Mouse (Mus musculus): Measurements from ENCODE around the gene Vps45.
"Not testable (repeated sequence)": the region's sequence is repeated elsewhere in the genome, so short reads cannot be mapped to it uniquely, and the experiment has no call there.

Vps45 gene

GRCm38 (mm10) chr3:95997203-95997721 lies 61.0 kb downstream of the Vps45 start:
- no peak for DNase-seq (ENCODE audit: low read depth, low spot score)

GRCm38 (mm10) chr3:95996451-95997073 lies 61.7 kb downstream of the Vps45 start:
- DNase-seq (ENCODE audit: low read depth, low spot score), result no peak

DNA sequence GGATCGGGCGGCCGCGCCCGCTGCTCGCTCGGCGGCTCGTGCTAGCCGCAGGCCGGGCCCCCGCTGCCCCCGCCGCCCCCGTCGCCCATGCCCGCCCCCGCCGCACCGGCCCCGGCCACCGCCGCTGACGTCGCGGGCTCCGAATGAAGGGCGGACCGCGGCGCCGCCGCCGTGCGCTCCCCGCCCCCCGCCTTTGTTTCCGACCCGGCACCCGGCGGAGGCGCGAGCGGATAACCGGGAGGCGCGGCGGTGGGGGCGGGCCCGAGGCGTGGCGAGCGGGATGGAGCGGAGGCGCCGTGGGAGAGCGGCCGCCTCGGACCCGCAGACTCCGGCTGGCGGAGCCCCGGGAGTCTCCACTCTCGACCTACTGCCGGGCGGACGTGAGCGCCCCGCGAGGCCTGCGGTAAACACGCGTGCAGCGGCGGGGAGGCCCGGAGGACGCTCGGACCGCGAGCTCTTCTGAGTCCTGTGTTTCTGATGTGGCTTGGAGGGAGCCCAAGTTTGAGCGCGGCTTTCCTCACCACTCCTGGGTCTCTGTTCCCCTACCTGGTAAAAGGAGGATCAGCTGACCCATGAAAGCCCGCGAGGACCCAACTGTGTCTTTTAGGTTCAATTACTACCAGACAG lies 62.4 kb downstream of the Vps45 start, which contains the start of gene Plekho1:
Plekho1 (minus strand) TSS at position 200 of the 627 bp plus-strand sequence.
- DNase-seq (ENCODE audit: low read depth, low spot score), result no peak

GRCm38 (mm10) chr3:95994975-95995801 lies 63.1 kb downstream of the Vps45 start:
- DNase-seq (ENCODE audit: low read depth, low spot score), result no peak

DNA sequence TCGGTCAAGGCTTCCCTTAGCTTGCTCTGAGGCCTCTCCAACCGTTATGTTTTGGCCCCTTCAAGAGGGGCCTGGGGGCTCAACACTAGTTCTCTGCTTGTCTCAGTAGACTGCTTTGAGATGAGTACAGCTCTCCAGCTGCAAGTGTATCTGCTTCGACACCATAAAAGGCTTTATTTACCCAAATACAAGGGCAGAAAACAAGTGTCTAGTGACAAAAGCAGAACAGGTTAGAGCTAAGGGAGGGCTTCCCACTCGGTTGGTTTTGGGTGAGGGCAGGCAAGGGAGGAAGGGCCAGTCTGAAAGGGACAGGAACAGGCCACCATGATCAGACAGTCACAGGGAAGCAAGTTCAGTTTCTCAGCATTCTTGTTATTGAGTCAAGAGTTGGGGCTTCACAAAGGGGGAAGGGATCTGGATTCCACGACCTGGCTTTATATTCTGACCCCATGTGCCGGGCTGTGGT lies 63.9 kb downstream of the Vps45 start:
- no peak for DNase-seq (ENCODE audit: low read depth, low spot score)

- no peak for DNase-seq (ENCODE audit: low read depth, low spot score)
Measured at GRCm38 (mm10) chr3:95993881-95994280, 64.4 kb downstream of the Vps45 start.

GRCm38 (mm10) chr3:95992990-95993603 lies 65.2 kb downstream of the Vps45 start:
- DNase-seq (ENCODE audit: low read depth, low spot score), result no peak

DNA sequence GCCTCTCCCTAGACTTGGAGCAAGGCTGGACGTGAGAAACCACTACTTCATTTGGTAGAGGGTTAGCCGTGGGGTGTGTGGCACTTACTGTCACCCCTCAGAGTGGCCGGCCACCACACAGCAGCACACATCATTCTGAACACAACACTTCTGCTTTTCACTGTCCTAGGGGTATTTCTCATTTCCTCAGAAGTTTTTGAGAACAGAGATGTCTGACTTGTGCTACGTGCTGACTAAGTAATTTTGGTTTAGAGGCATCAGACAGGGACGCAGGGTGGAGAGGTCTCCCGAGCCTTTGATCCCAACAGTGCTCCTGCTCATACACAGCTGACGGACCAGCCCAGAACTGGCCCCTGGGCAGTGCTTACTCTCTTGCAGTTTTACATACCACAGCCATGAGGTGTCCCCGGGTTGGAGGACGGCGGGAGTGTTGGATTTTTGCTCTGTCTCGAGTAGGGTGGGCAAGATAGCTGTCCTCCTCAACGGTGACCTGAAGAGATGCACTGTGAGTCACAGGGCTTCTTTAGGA lies 67.8 kb downstream of the Vps45 start:
- no peak for DNase-seq (ENCODE audit: low read depth, low spot score)

DNA sequence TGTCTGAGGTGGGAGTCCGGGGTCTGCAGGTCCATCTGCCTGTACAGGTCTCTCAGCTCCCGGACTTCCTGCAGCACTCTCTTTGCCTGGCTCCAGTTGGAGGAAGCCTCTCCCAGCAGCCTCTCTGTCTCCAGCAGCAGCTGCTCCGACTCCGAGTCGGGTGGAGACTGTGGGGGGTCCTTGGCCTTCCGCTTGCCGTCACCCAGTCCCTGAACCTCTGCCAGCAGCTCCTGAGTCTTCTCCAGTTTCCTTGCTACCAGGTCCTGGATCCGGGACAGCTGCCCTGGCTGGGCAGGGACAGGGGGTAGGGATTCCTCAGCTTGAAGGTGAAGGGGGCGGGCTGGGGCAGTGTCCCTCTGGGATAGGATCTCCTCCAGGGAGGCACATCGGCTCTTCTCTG lies 69.3 kb downstream of the Vps45 start:
- no peak for DNase-seq (ENCODE audit: low read depth, low spot score)

GRCm38 (mm10) chr3:95988138-95988537 lies 70.1 kb downstream of the Vps45 start:
- no peak for DNase-seq (ENCODE audit: low read depth, low spot score)

DNA sequence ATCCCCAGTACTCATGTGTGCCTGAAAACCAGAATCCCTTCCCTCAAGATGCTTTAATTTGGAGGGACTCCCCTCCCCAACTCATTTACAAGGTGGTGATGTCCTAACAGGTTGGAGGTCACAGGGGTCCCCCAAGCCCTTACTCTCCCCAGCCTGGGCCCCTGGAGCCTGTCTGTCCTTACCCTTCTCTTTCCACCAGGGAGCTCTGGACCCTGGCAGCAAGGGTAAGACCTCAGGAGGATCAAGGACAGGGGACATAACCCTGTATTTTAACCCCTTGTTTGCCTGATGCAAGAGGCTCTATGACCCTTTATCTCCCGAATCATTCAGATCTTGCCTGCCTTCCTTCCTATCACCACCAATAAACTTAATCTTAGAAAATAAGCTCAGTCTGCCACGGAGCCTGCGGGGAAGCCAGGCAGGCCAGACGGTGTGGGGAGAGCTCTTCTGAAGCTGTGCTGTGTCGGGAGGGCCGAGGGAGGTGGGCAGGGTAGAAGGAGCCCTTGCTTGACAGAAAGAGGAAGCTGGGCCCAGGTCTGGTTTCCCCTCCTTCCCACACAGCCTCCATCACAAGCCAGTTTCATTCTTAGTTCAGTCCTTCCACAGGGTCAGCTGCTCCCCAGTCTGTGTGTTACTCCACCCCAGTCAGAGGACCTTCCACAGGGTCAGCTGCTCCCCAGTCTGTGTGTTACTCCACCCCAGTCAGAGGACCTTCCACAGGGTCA lies 70.7 kb downstream of the Vps45 start:
- no peak for DNase-seq (ENCODE audit: low read depth, low spot score)

- DNase-seq (ENCODE audit: low read depth, low spot score), result no peak
Measured at GRCm38 (mm10) chr3:95986984-95987383, 71.3 kb downstream of the Vps45 start.

DNA sequence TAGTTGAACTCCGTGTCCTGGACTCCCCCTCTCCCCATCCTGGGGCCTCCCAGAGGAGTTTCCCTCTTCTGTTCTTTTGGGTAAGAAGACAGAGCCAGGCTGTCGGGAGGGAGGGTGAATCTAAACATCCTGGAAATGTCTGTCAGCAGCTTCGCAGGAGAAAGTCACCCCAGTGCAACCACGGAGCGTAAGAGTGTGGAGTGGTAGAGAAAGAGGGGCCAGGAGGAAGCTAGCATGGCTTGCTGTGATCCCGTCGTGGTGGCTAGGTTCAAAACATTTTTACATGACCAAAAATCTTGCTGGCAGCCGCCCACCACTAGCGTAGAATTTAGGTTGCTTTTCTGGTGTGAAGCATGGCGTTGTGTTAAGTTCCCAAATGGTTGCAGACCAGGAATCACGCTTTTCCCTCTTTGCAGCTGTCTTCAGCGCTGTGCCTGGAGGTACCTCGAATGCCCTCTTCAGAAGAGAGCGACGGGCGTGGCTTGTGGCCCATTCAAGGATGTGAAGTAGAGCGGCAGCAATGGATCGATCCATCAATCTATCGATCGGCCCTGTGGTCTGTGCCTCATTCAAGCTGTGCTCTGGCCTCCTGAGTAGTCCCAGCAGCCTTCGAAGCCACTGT lies 72.2 kb downstream of the Vps45 start:
- DNase-seq (ENCODE audit: low read depth, low spot score), result no peak

GRCm38 (mm10) chr3:95985209-95986000 lies 72.9 kb downstream of the Vps45 start:
- DNase-seq (ENCODE audit: low read depth, low spot score), result peak; percentile 65

GRCm38 (mm10) chr3:95982129-95982528 lies 76.1 kb downstream of the Vps45 start:
- no peak for DNase-seq (ENCODE audit: low read depth, low spot score)

- no peak for DNase-seq (ENCODE audit: low read depth, low spot score)
Measured at GRCm38 (mm10) chr3:95980276-95980970, 77.8 kb downstream of the Vps45 start.

GRCm38 (mm10) chr3:95978265-95978664 lies 80.0 kb downstream of the Vps45 start:
- DNase-seq (ENCODE audit: low read depth, low spot score), result no peak

DNA sequence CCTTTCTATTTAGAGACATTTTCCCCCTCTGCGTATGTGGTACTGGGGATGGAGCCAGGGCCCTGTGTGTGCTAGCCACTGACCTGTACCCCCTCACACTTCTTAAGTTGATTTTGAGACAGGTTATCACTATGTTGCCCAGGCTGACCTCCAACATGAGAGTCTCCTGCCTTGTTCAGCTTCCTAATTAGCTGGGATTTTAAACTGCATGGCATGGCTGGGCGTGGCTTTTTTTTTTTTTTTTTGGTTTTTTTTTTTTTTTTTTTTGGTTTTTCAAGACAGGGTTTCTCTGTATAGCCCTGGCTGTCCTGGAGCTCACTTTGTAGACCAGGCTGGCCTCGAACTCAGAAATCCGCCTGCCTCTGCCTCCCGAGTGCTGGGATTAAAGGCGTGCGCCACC lies 80.7 kb downstream of the Vps45 start:
- not testable (repeated sequence) for DNase-seq (ENCODE audit: low read depth, low spot score)

- no peak for DNase-seq (ENCODE audit: low read depth, low spot score)
Measured at GRCm38 (mm10) chr3:95977079-95977478, 81.2 kb downstream of the Vps45 start.
